Mouse (Mus musculus) ES-Bruce4 (cell line): ENCODE results near the gene Adora1.

ENCODE experiments used
- CTCF ChIP-seq: IDR thresholded peaks from one replicate; pipeline ENCODE4 v1.8.1; 2011; ENCODE audit warnings: low read depth, low read length
- EP300 ChIP-seq: IDR thresholded peaks from 2 replicates; pipeline ENCODE4 v1.6.1; 2011; ENCODE audit warnings: low read depth, low read length; ENCODE audit not compliant: insufficient read depth
- POLR2A ChIP-seq: IDR thresholded peaks from one replicate; pipeline ENCODE4 v1.8.1; 2011; ENCODE audit warnings: low read length; ENCODE audit not compliant: insufficient read depth

- no peak for TF ChIP-seq POLR2A
- no peak for TF ChIP-seq CTCF
- no peak for TF ChIP-seq EP300
These were observed 51.1 kb downstream of the Adora1 start for GRCm38 (mm10) chr1:134184089-134184488.
